Comparison of ENCODE assay signal across 8 mouse cellular contexts in genomic region chr12:104953941-104954340, GRCm38 (mm10). TPM values are rescaled to one million over a fixed set of nuclear protein-coding genes. Genes with fewer than 3 reads are reported as not detected.
DNase-seq lines count a peak whose midpoint lies in the region; ATAC-seq and TF ChIP-seq lines count a peak whose summit lies in the region.

No protein-coding gene starts in this region.

- H3K27ac ChIP-seq in hindbrain, postnatal 0 days = no peak overlapping the region
- H3K27ac ChIP-seq in liver, embryonic 11.5 days (ENCODE audit: low read depth, low read length) = no peak overlapping the region

- H3K4me3 ChIP-seq in hindbrain, postnatal 0 days (ENCODE audit: low read length) = no peak overlapping the region
- H3K4me3 ChIP-seq in liver, embryonic 11.5 days (ENCODE audit: low read depth, low read length) = no peak overlapping the region

- peaks cover 10% of the 10 kb centered on the region; the same call in 1 of the 2 replicates for H3K4me1 ChIP-seq in hindbrain, postnatal 0 days (ENCODE audit: insufficient read depth, low read length)
- no peaks in the 10 kb centered on the region for H3K4me1 ChIP-seq in liver, embryonic 11.5 days (replicated peaks; ENCODE audit: control insufficient read depth, insufficient read depth, low read length)

- H3K4me2 ChIP-seq in hindbrain, postnatal 0 days (ENCODE audit: low read depth, low read length) = no peak overlapping the region
- H3K4me2 ChIP-seq in liver, embryonic 11.5 days = no peak overlapping the region

- H3K36me3 ChIP-seq in hindbrain, postnatal 0 days (ENCODE audit: insufficient read depth, low read length) = no peaks in the 10 kb centered on the region
- H3K36me3 ChIP-seq in liver, embryonic 11.5 days (ENCODE audit: control insufficient read depth, insufficient read depth, low read length) = no peaks in the 10 kb centered on the region

- TF ChIP-seq CTCF in hindbrain, postnatal 0 days (IDR thresholded peaks at IDR 0.05; ENCODE audit: low read depth) = peak; percentile 70

- 19% methylated on average over 4 of the region's 4 CpGs for WGBS in hindbrain, postnatal 0 days
- 31% methylated on average over 4 of the region's 4 CpGs for WGBS in liver, embryonic 11.5 days

- no peak for DNase-seq in frontal cortex, postnatal 10 days (ENCODE audit: low spot score in 2 of 2)
- DNase-seq in urinary bladder, postnatal 25 days (ENCODE audit: low spot score) = peak; percentile 51
- DNase-seq in urinary bladder, postnatal 10 days (ENCODE audit: low spot score) = no peak
- peak; percentile 43 to 68 for DNase-seq in cerebellum, postnatal 25 days
- peak; percentile 69 for DNase-seq in hindbrain, postnatal 0 days (ENCODE audit: low spot score)
- DNase-seq in liver, embryonic 11.5 days (ENCODE audit: low spot score) = peak; percentile 51
- DNase-seq in right cerebral cortex, postnatal 4 days = peak; percentile 41

- no peak overlapping the region for H3K9ac ChIP-seq in hindbrain, postnatal 0 days (replicated peaks; ENCODE audit: low read length)
- H3K9ac ChIP-seq in liver, embryonic 11.5 days (ENCODE audit: low read depth, low read length) = no peak overlapping the region

- no peaks in the 10 kb centered on the region for H3K27me3 ChIP-seq in hindbrain, postnatal 0 days (ENCODE audit: insufficient read depth, low read length)
- no peaks in the 10 kb centered on the region for H3K27me3 ChIP-seq in liver, embryonic 11.5 days (replicated peaks; ENCODE audit: control insufficient read depth, insufficient read depth, low read length)

- no peaks in the 10 kb centered on the region for H3K9me3 ChIP-seq in hindbrain, postnatal 0 days (ENCODE audit: low read length)
- no peaks in the 10 kb centered on the region for H3K9me3 ChIP-seq in liver, embryonic 11.5 days (ENCODE audit: control insufficient read depth, low read length)

- ATAC-seq in frontal cortex, adult (ENCODE audit: low TSS enrichment) = peak; percentile 69; the same call in 1 of the 2 replicates
- no peak for ATAC-seq in hindbrain, postnatal 0 days
- peak; percentile 50; the same call in 1 of the 2 replicates for ATAC-seq in liver, embryonic 11.5 days (replicated peaks; ENCODE audit: low FRiP score)

RNA-seq across cellular contexts. Expression of gene Syne3, which starts 55.7 kb away (rescaled TPM):
- 1.4 TPM in 2 replicates for total RNA-seq in hindbrain, postnatal 0 days (2014; rRNA removed)
- 0.66 and 0.98 TPM in 2 replicates for polyA plus RNA-seq in hindbrain, postnatal 0 days (2015; fragmentation: Nextera tagmentation; extraction: Ambion mirVana)
- 1.4 and 1.8 TPM in 2 replicates for polyA plus RNA-seq in liver, embryonic 11.5 days (2014; fragmentation: Nextera tagmentation; extraction: Ambion mirVana)

Comparison
In these comparisons a context has a peak if more than half of its experiments do, and no peak if none do; other contexts are left out.
1. DNase-seq: peak in urinary bladder, postnatal 25 days (single experiment), cerebellum, postnatal 25 days (2 of 2), hindbrain, postnatal 0 days (single experiment), liver, embryonic 11.5 days (single experiment) and right cerebral cortex, postnatal 4 days (single experiment); none in frontal cortex, postnatal 10 days (0 of 2) and urinary bladder, postnatal 10 days (single experiment).